Mouse (Mus musculus) lung, adult 2 months (tissue): ENCODE data around the gene Sez6l. TPM values are rescaled to one million over a fixed set of nuclear protein-coding genes. Genes with fewer than 3 reads are reported as not detected.

Experiments used
- DNase-seq: peaks from one replicate; pipeline ENCODE4 v3.0.0; 2022
- H3K4me1 ChIP-seq: fragments of 200-500 bp; 2 replicates; pipeline ENCODE4 v1.6.1; 2011; ENCODE audit warnings: low read length; ENCODE audit not compliant: control insufficient read depth, insufficient read depth
- H3K4me3 ChIP-seq: fragments of 200-500 bp; replicated peaks from 2 replicates; pipeline ENCODE3; 2011; ENCODE audit warnings: low read depth, mild to moderate bottlenecking, control low read depth, low read length; ENCODE audit errors: extremely low read depth
- CTCF ChIP-seq: fragments of 200-500 bp; IDR thresholded peaks from 2 replicates; pipeline ENCODE4 v1.5.1; 2011; ENCODE audit warnings: mild to moderate bottlenecking, low read length, control low read depth; ENCODE audit not compliant: insufficient read depth
- POLR2A ChIP-seq: fragments of 200-500 bp; IDR thresholded peaks from 2 replicates; pipeline ENCODE4 v1.6.1; 2011; ENCODE audit warnings: low read depth, mild to moderate bottlenecking, control low read depth, low read length, borderline replicate concordance; ENCODE audit errors: extremely low read depth
- WGBS: fragments of 180-500 bp; shearing (Covaris S2); methylation state at CpG from one replicate; pipeline ENCODE4 v1.1.7; 2018; 5-methylcytosine and 5-hydroxymethylcytosine counted together
- polyA plus RNA-seq: library from polyadenylated mRNA; depleted of rRNA; stranded (reverse); fragments of >200 nt; gene quantifications from 2 replicates; pipeline ENCODE4 v1.2.3, GENCODE M21; 2012

Gene Sez6l
- polyA plus RNA-seq, 1 experiment = 0.12 TPM

- no peak overlapping the region for H3K4me3 ChIP-seq
- DNase-seq = no peak
- WGBS = 50% methylated on average over 12 of the region's 12 CpGs
- TF ChIP-seq CTCF (no peak), POLR2A (no peak)
- H3K4me1 ChIP-seq = peaks cover 15% of the 10 kb centered on the region
Observed at GRCm38 (mm10) chr5:112454966-112455555, 121.9 kb downstream of the Sez6l start.

- peaks cover 15% of the 10 kb centered on the region for H3K4me1 ChIP-seq
- 29% methylated on average over 9 of the region's 9 CpGs for WGBS
- no peak for TF ChIP-seq CTCF
- no peak for TF ChIP-seq POLR2A
- H3K4me3 ChIP-seq = no peak overlapping the region
- no peak for DNase-seq
Observed at GRCm38 (mm10) chr5:112453088-112453487, 123.9 kb downstream of the Sez6l start.

GRCm38 (mm10) chr5:112448747-112449440 is 128.1 kb downstream of the Sez6l start, which contains the start of gene Gm6588:
Gene Gm6588 (plus strand): TSS chr5:112449426.
- TF ChIP-seq CTCF = no peak
- no peak for TF ChIP-seq POLR2A
- no peak for DNase-seq
- Histone ChIP-seq H3K4me1 (peaks cover 15% of the 10 kb centered on the region), H3K4me3 (no peak within 1 kb of the TSS)
- 66% methylated on average over 18 of the region's 18 CpGs for WGBS

GRCm38 (mm10) chr5:112438535-112438934 is 138.4 kb downstream of the Sez6l start:
- no peak for DNase-seq
- no peak overlapping the region for H3K4me3 ChIP-seq
- whole genome bisulfite sequencing = 43% methylated on average over 10 of the region's 10 CpGs
- TF ChIP-seq CTCF (no peak), POLR2A (no peak)
- H3K4me1 ChIP-seq = no peaks in the 10 kb centered on the region

- DNase-seq = peak; percentile 66
- Histone ChIP-seq H3K4me1 (no peaks in the 10 kb centered on the region), H3K4me3 (no peak overlapping the region)
- 3% methylated on average over 8 of the region's 8 CpGs for WGBS
- TF ChIP-seq POLR2A (no peak), CTCF (peak; percentile 90)
Observed at GRCm38 (mm10) chr5:112433004-112433403, 144.0 kb downstream of the Sez6l start.

- Histone ChIP-seq H3K4me3 (no peak overlapping the region), H3K4me1 (no peaks in the 10 kb centered on the region)
- no peak for DNase-seq
- WGBS = 69% methylated on average over 5 of the region's 5 CpGs
- TF ChIP-seq POLR2A (no peak), CTCF (no peak)
Observed at GRCm38 (mm10) chr5:112432033-112432432, 145.0 kb downstream of the Sez6l start.

- Histone ChIP-seq H3K4me3 (no peak overlapping the region), H3K4me1 (no peaks in the 10 kb centered on the region)
- DNase-seq = no peak
- 20% methylated on average over 14 of the region's 14 CpGs for WGBS
- TF ChIP-seq CTCF = no peak
- no peak for TF ChIP-seq POLR2A
Observed at GRCm38 (mm10) chr5:112431120-112431775, 145.7 kb downstream of the Sez6l start.

- no peak for TF ChIP-seq POLR2A
- TF ChIP-seq CTCF = peak; percentile 57
- peak; percentile 18 for DNase-seq
- Histone ChIP-seq H3K4me1 (no peaks in the 10 kb centered on the region), H3K4me3 (no peak overlapping the region)
- 13% methylated on average over 19 of the region's 19 CpGs for WGBS
Observed at GRCm38 (mm10) chr5:112428944-112429343, 148.0 kb downstream of the Sez6l start.

GRCm38 (mm10) chr5:112427283-112427682 is 149.7 kb downstream of the Sez6l start:
- DNase-seq = peak; percentile 42
- Histone ChIP-seq H3K4me3 (no peak overlapping the region), H3K4me1 (no peaks in the 10 kb centered on the region)
- 46% methylated on average over 2 of the region's 2 CpGs for WGBS
- TF ChIP-seq POLR2A (no peak), CTCF (peak; percentile 79)

GRCm38 (mm10) chr5:112426635-112427034 is 150.3 kb downstream of the Sez6l start:
- TF ChIP-seq CTCF = no peak
- TF ChIP-seq POLR2A = no peak
- Histone ChIP-seq H3K4me1 (no peaks in the 10 kb centered on the region), H3K4me3 (no peak overlapping the region)
- 57% methylated on average over 7 of the region's 7 CpGs for WGBS
- no peak for DNase-seq
